Mouse (Mus musculus): Measurements from ENCODE around the gene Htr2b. TPM values are rescaled to one million over a fixed set of nuclear protein-coding genes. Genes with fewer than 3 reads are reported as not detected.

The Htr2b gene
- not detected in 2 replicates for polyA plus RNA-seq (2012; rRNA removed)

DNA sequence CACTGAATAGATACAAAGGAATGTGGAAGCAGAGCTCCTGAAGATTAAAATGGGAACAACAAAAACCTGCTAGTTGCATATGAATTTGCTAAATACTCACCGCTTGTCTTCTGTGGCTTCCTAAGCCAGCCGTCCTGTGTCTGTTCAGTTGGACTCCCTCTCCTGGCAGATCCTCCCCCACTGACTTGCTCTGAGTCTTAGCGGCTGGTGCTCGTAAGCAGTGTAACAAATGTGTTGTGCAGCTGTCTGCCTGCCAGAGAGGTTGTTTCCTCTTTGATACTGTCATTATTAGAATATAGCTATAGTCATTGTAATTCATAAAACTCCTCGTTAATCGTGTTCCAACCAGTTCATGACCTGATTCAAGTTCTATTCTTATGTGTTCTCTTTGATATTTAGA is at the start of gene Htr2b:
Gene Htr2b (minus strand): TSS at position 192 of the 400 bp plus-strand sequence.
- no peaks in the 10 kb centered on the region for H3K4me1 ChIP-seq (ENCODE audit: control insufficient read depth, insufficient read depth, insufficient read length)
- H3K4me3 ChIP-seq (ENCODE audit: extremely low read depth, insufficient read depth, insufficient read length): no peak within 1 kb of the TSS
- no peaks in the 10 kb centered on the region for H3K27me3 ChIP-seq (ENCODE audit: control insufficient read depth, insufficient read depth, low read length)
- H3K36me3 ChIP-seq (ENCODE audit: control insufficient read depth, insufficient read depth, low read length): peaks cover 2% of the 10 kb centered on the region
- DNase-seq (ENCODE audit: low read depth in 1 of 2, low spot score in 2 of 2): no peak
- no peak within 1 kb of the TSS for H3K27ac ChIP-seq (ENCODE audit: insufficient read depth, low read length)
- 77% methylated on average over 6 of the region's 6 CpGs for WGBS
- TF ChIP-seq POLR2A (IDR thresholded peaks at IDR 0.05; ENCODE audit: low read depth, low read length): no peak
- TF ChIP-seq CTCF (IDR thresholded peaks at IDR 0.05; ENCODE audit: extremely low read depth, insufficient read depth, insufficient read length, insufficient replicate concordance): no peak

GRCm38 (mm10) chr1:86161061-86161460 is 49.3 kb upstream of the Htr2b start:
- Histone ChIP-seq H3K27ac (ENCODE audit: insufficient read depth, low read length) (no peak overlapping the region), H3K27me3 (ENCODE audit: control insufficient read depth, insufficient read depth, low read length) (no peaks in the 10 kb centered on the region), H3K4me1 (ENCODE audit: control insufficient read depth, insufficient read depth, insufficient read length) (no peaks in the 10 kb centered on the region), H3K36me3 (ENCODE audit: control insufficient read depth, insufficient read depth, low read length) (peaks cover 3% of the 10 kb centered on the region), H3K4me3 (ENCODE audit: extremely low read depth, insufficient read depth, insufficient read length) (no peak overlapping the region)
- WGBS: 81% methylated on average over 5 of the region's 5 CpGs
- TF ChIP-seq CTCF (IDR thresholded peaks at IDR 0.05; ENCODE audit: extremely low read depth, insufficient read depth, insufficient read length, insufficient replicate concordance): no peak
- TF ChIP-seq POLR2A (IDR thresholded peaks at IDR 0.05; ENCODE audit: low read depth, low read length): no peak
- DNase-seq (ENCODE audit: low read depth in 1 of 2, low spot score in 2 of 2): no peak

GRCm38 (mm10) chr1:86160479-86160878 is 48.7 kb upstream of the Htr2b start:
- TF ChIP-seq CTCF (IDR thresholded peaks at IDR 0.05; ENCODE audit: extremely low read depth, insufficient read depth, insufficient read length, insufficient replicate concordance): no peak
- TF ChIP-seq POLR2A (IDR thresholded peaks at IDR 0.05; ENCODE audit: low read depth, low read length): no peak
- no peaks in the 10 kb centered on the region for H3K27me3 ChIP-seq (ENCODE audit: control insufficient read depth, insufficient read depth, low read length)
- no peak overlapping the region for H3K4me3 ChIP-seq (ENCODE audit: extremely low read depth, insufficient read depth, insufficient read length)
- H3K36me3 ChIP-seq (ENCODE audit: control insufficient read depth, insufficient read depth, low read length): peaks cover 3% of the 10 kb centered on the region
- no peak for DNase-seq (ENCODE audit: low read depth in 1 of 2, low spot score in 2 of 2)
- no peaks in the 10 kb centered on the region for H3K4me1 ChIP-seq (ENCODE audit: control insufficient read depth, insufficient read depth, insufficient read length)
- WGBS: 89% methylated on average over 5 of the region's 5 CpGs
- no peak overlapping the region for H3K27ac ChIP-seq (ENCODE audit: insufficient read depth, low read length)

GRCm38 (mm10) chr1:86160059-86160458 is 48.3 kb upstream of the Htr2b start:
- Histone ChIP-seq H3K27ac (ENCODE audit: insufficient read depth, low read length) (no peak overlapping the region), H3K36me3 (ENCODE audit: control insufficient read depth, insufficient read depth, low read length) (peaks cover 3% of the 10 kb centered on the region), H3K4me1 (ENCODE audit: control insufficient read depth, insufficient read depth, insufficient read length) (no peaks in the 10 kb centered on the region; the same call in 1 of the 2 replicates), H3K27me3 (ENCODE audit: control insufficient read depth, insufficient read depth, low read length) (no peaks in the 10 kb centered on the region), H3K4me3 (ENCODE audit: extremely low read depth, insufficient read depth, insufficient read length) (no peak overlapping the region)
- TF ChIP-seq POLR2A (IDR thresholded peaks at IDR 0.05; ENCODE audit: low read depth, low read length) (no peak), CTCF (IDR thresholded peaks at IDR 0.05; ENCODE audit: extremely low read depth, insufficient read depth, insufficient read length, insufficient replicate concordance) (no peak)
- no peak for DNase-seq (ENCODE audit: low read depth in 1 of 2, low spot score in 2 of 2)
- WGBS: 80% methylated on average over 6 of the region's 6 CpGs

DNA sequence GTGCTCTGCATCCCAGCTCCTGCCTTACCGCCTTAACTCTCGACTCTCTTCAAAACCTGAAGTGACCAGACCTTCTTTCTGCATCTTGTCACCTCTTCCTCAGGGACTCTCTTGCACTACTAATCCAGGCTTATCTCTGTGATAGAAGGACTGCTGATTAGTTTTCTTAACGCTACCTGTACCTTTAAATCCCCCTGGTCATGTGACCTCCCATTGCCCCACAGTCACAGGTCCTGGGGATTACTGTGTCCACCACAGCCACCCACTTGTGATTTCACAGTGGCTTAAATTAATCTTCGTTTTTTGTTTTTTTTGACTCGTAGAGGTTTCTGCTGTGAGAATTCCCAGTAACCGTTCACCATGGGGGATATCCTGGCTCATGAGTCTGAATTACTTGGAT is 44.8 kb upstream of the Htr2b start:
- no peak overlapping the region for H3K4me3 ChIP-seq (ENCODE audit: extremely low read depth, insufficient read depth, insufficient read length)
- no peaks in the 10 kb centered on the region for H3K27me3 ChIP-seq (ENCODE audit: control insufficient read depth, insufficient read depth, low read length)
- 97% methylated on average over 6 of the region's 6 CpGs for WGBS
- TF ChIP-seq POLR2A (IDR thresholded peaks at IDR 0.05; ENCODE audit: low read depth, low read length) (no peak), CTCF (IDR thresholded peaks at IDR 0.05; ENCODE audit: extremely low read depth, insufficient read depth, insufficient read length, insufficient replicate concordance) (no peak)
- no peak overlapping the region for H3K27ac ChIP-seq (ENCODE audit: insufficient read depth, low read length)
- DNase-seq (ENCODE audit: low read depth in 1 of 2, low spot score in 2 of 2): no peak
- H3K36me3 ChIP-seq (ENCODE audit: control insufficient read depth, insufficient read depth, low read length): peaks cover 3% of the 10 kb centered on the region
- peaks cover 2% of the 10 kb centered on the region; the same call in 1 of the 2 replicates for H3K4me1 ChIP-seq (ENCODE audit: control insufficient read depth, insufficient read depth, insufficient read length)

GRCm38 (mm10) chr1:86156075-86156474 is 44.3 kb upstream of the Htr2b start:
- Histone ChIP-seq H3K36me3 (ENCODE audit: control insufficient read depth, insufficient read depth, low read length) (no peaks in the 10 kb centered on the region), H3K27ac (ENCODE audit: insufficient read depth, low read length) (no peak overlapping the region), H3K27me3 (ENCODE audit: control insufficient read depth, insufficient read depth, low read length) (no peaks in the 10 kb centered on the region), H3K4me3 (ENCODE audit: extremely low read depth, insufficient read depth, insufficient read length) (no peak overlapping the region), H3K4me1 (ENCODE audit: control insufficient read depth, insufficient read depth, insufficient read length) (peaks cover 2% of the 10 kb centered on the region; the same call in 1 of the 2 replicates)
- WGBS: 88% methylated on average over 3 of the region's 3 CpGs
- no peak for DNase-seq (ENCODE audit: low read depth in 1 of 2, low spot score in 2 of 2)
- TF ChIP-seq POLR2A (IDR thresholded peaks at IDR 0.05; ENCODE audit: low read depth, low read length) (no peak), CTCF (IDR thresholded peaks at IDR 0.05; ENCODE audit: extremely low read depth, insufficient read depth, insufficient read length, insufficient replicate concordance) (no peak)

GRCm38 (mm10) chr1:86154824-86155164 is 43.0 kb upstream of the Htr2b start:
- WGBS: 0% methylated on average over 18 of the region's 18 CpGs
- H3K27ac ChIP-seq (ENCODE audit: insufficient read depth, low read length): no peak overlapping the region

More at GRCm38 (mm10) chr1:86154824-86155164, 43.0 kb upstream of the Htr2b start:
- no peak for TF ChIP-seq POLR2A (IDR thresholded peaks at IDR 0.05; ENCODE audit: low read depth, low read length)
- Histone ChIP-seq H3K36me3 (ENCODE audit: control insufficient read depth, insufficient read depth, low read length) (no peaks in the 10 kb centered on the region), H3K4me1 (ENCODE audit: control insufficient read depth, insufficient read depth, insufficient read length) (peaks cover 2% of the 10 kb centered on the region; the same call in 1 of the 2 replicates), H3K27me3 (ENCODE audit: control insufficient read depth, insufficient read depth, low read length) (no peaks in the 10 kb centered on the region), H3K4me3 (ENCODE audit: extremely low read depth, insufficient read depth, insufficient read length) (peak overlapping the region; percentile 63)
- no peak for DNase-seq (ENCODE audit: low read depth in 1 of 2, low spot score in 2 of 2)

All from spleen, adult 2 months (tissue).